Mouse (Mus musculus) erythroblast, embryonic 14.5 days (primary cell): Measurements from ENCODE around the gene Dars2.

Source experiments
- GATA1 ChIP-seq: IDR thresholded peaks from 2 replicates; pipeline ENCODE4 v1.6.1; 2012; ENCODE audit warnings: low read length, inconsistent platforms, mixed read lengths
- TAL1 ChIP-seq: IDR thresholded peaks from 3 replicates; pipeline ENCODE4 v1.6.1; 2012; ENCODE audit warnings: low read length, inconsistent platforms, mixed read lengths

DNA sequence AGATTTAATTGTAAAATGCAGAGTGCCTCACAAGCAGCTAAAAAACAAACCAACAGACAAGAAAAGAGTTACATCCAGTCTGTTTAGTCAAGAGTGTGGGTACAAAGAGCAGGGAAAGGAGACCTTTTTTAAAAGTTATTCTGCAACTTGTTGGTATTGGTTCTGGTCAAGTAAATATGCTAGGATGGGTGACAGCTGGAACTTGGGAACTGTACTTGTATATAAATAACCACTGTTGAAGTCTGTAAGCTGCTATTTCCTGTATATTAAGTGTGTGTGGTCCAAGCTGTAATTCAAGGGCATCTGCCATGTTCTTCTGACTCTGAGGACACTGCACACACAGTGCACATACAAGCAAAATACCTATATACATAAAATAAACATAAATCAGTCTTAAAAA is 44.1 kb upstream of the Dars2 start:
- TF ChIP-seq GATA1: no peak
- no peak for TF ChIP-seq TAL1
